Mouse (Mus musculus) ES-E14 (cell line): Measurements from ENCODE around the gene Rab5c.

Experiments used
- CHD2 ChIP-seq: IDR thresholded peaks from 2 replicates; pipeline ENCODE4 v1.6.1; 2014; ENCODE audit warnings: mild to moderate bottlenecking, low read depth, low read length, inconsistent platforms
- HCFC1 ChIP-seq: IDR thresholded peaks from 2 replicates; pipeline ENCODE4 v1.6.1; 2012; ENCODE audit warnings: low read length, inconsistent platforms, borderline replicate concordance; ENCODE audit not compliant: insufficient read depth
- ZC3H11A ChIP-seq: IDR thresholded peaks from 2 replicates; pipeline ENCODE4 v1.6.1; 2012; ENCODE audit warnings: low read depth, mild to moderate bottlenecking, inconsistent platforms, low read length, borderline replicate concordance
- ZNF384 ChIP-seq: IDR thresholded peaks from 2 replicates; pipeline ENCODE4 v1.6.1; 2012; ENCODE audit warnings: low read depth, low read length, inconsistent platforms

DNA sequence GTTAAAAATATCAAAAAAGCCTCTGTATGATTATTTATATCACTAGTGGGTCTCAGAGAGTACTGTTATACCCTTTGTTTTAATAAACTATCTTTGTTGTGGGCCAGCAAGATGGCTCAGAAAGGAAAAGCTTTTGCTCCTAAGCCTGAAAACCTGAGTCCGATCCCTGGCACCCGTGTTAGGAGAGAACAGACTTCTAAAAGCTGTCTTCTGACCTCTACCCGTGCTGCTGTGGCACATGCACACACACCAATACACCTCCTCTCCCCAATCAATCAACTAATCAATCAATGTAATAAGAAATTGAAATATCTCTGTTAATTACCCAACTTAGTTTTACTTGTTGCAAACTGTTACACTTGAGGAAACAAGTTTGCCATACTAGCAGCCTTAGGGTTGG is 37.3 kb downstream of the Rab5c start:
- TF ChIP-seq HCFC1 (no peak), CHD2 (no peak), ZC3H11A (no peak), ZNF384 (no peak)
